Mouse (Mus musculus) cortical plate, adult 2 months (tissue): Measurements from ENCODE around the gene Setd7. TPM values are rescaled to one million over a fixed set of nuclear protein-coding genes. Genes with fewer than 3 reads are reported as not detected.
"Not testable (repeated sequence)": the region's sequence is repeated elsewhere in the genome, so short reads cannot be mapped to it uniquely, and the experiment has no call there.

ENCODE experiments used
- H3K27ac ChIP-seq: fragments of 200-500 bp; 2 replicates; pipeline ENCODE4 v1.5.1; 2012; ENCODE audit warnings: low read length, control low read depth, inconsistent platforms; ENCODE audit not compliant: insufficient read depth
- H3K4me1 ChIP-seq: fragments of 200-500 bp; 2 replicates; pipeline ENCODE4 v1.6.1; 2011; ENCODE audit warnings: low read length; ENCODE audit not compliant: control insufficient read depth, insufficient read depth
- H3K4me3 ChIP-seq: fragments of 200-500 bp; 2 replicates; pipeline ENCODE4 v1.5.1; 2011; ENCODE audit warnings: mild to moderate bottlenecking, low read length, control low read depth; ENCODE audit not compliant: insufficient read depth
- CTCF ChIP-seq: fragments of 200-500 bp; IDR thresholded peaks from 2 replicates; pipeline ENCODE4 v1.5.1; 2011; ENCODE audit warnings: mild to moderate bottlenecking, control low read depth, low read length; ENCODE audit not compliant: insufficient read depth; ENCODE audit errors: extremely low read depth
- POLR2A ChIP-seq: fragments of 200-500 bp; IDR thresholded peaks from 2 replicates; pipeline ENCODE4 v1.6.1; 2011; ENCODE audit warnings: mild to moderate bottlenecking, low read length, control low read depth; ENCODE audit not compliant: insufficient read depth; ENCODE audit errors: extremely low read depth
- polyA plus RNA-seq: library from polyadenylated mRNA; depleted of rRNA; stranded (reverse); fragments of >200 nt; gene quantifications from 2 replicates; pipeline ENCODE4 v1.2.3, GENCODE M21; 2012

Gene Setd7
- polyA plus RNA-seq, 1 experiment = 65.4 TPM

GRCm38 (mm10) chr3:51590207-51590892 lies 29.7 kb upstream of the Setd7 start:
- Histone ChIP-seq H3K4me3 (no peak overlapping the region), H3K27ac (no peak overlapping the region), H3K4me1 (no peaks in the 10 kb centered on the region)
- TF ChIP-seq CTCF = no peak

GRCm38 (mm10) chr3:51587697-51588262 lies 27.1 kb upstream of the Setd7 start:
- Histone ChIP-seq H3K4me1 (no peaks in the 10 kb centered on the region), H3K27ac (no peak overlapping the region), H3K4me3 (no peak overlapping the region)
- TF ChIP-seq CTCF (0 out of 2 replicates have a peak, but pooled peaks have one; percentile 13), POLR2A (no peak)

- H3K4me1 ChIP-seq = no peaks in the 10 kb centered on the region
- H3K27ac ChIP-seq = no peak overlapping the region
- H3K4me3 ChIP-seq = no peak overlapping the region
- TF ChIP-seq CTCF = peak; percentile 91
- no peak for TF ChIP-seq POLR2A
Measured at GRCm38 (mm10) chr3:51583574-51584391, 23.1 kb upstream of the Setd7 start.

GRCm38 (mm10) chr3:51579243-51579642 lies 18.6 kb upstream of the Setd7 start:
- H3K27ac ChIP-seq, H3K4me3 ChIP-seq: not testable (repeated sequence)

GRCm38 (mm10) chr3:51577816-51578749 lies 17.4 kb upstream of the Setd7 start:
- Histone ChIP-seq H3K4me3 (no peak overlapping the region), H3K4me1 (no peaks in the 10 kb centered on the region), H3K27ac (no peak overlapping the region)
- TF ChIP-seq POLR2A (no peak), CTCF (no peak)

More at GRCm38 (mm10) chr3:51579243-51579642, 18.6 kb upstream of the Setd7 start:
- not testable (repeated sequence) for H3K4me1 ChIP-seq

GRCm38 (mm10) chr3:51577359-51577758 lies 16.7 kb upstream of the Setd7 start:
- H3K4me1 ChIP-seq = no peaks in the 10 kb centered on the region
- TF ChIP-seq POLR2A = no peak
- no peak for TF ChIP-seq CTCF
- no peak overlapping the region for H3K4me3 ChIP-seq
- H3K27ac ChIP-seq = no peak overlapping the region

- TF ChIP-seq CTCF (no peak), POLR2A (no peak)
- no peak overlapping the region for H3K27ac ChIP-seq
- no peaks in the 10 kb centered on the region for H3K4me1 ChIP-seq
- H3K4me3 ChIP-seq = no peak overlapping the region
Measured at GRCm38 (mm10) chr3:51573915-51574314, 13.2 kb upstream of the Setd7 start.

- no peak overlapping the region for H3K4me3 ChIP-seq
- H3K4me1 ChIP-seq = no peaks in the 10 kb centered on the region
- no peak for TF ChIP-seq POLR2A
- TF ChIP-seq CTCF = no peak
- H3K27ac ChIP-seq = no peak overlapping the region
Measured at GRCm38 (mm10) chr3:51570200-51570599, 9.5 kb upstream of the Setd7 start.

GRCm38 (mm10) chr3:51561993-51562385 lies 1.3 kb upstream of the Setd7 start:
- Histone ChIP-seq H3K4me3 (peak overlapping the region; percentile 87; the same call in 1 of the 2 replicates), H3K27ac (no peak overlapping the region), H3K4me1 (no peaks in the 10 kb centered on the region)
- TF ChIP-seq CTCF (no peak), POLR2A (no peak)
